In the genomic region with DNA sequence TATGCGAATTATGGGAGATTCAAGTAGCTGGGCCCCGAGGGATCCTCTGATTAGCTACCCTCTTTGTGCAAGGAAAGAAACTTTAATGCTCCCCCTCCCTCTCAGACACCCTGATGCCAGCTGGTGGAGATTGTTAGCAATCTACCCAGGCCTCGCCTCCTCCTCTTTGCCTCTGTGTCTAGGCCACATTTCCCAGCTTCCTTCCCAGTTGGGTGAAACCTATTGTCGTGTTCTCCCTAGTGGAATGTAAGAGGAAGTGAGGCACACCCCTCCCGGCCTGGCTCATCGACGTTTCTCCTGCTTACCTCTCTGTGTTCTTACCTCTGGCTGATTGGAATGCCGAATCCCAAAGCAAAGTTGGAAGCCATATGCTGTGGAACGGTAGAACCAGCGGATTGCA, we compare ENCODE assay signal across 11 mouse cellular contexts. TPM values are rescaled to one million over a fixed set of nuclear protein-coding genes. Genes with fewer than 3 reads are reported as not detected.
DNase-seq lines count a peak whose midpoint lies in the region; ATAC-seq lines count a peak whose summit lies in the region.
"Had no signal": no experiment of that assay in that cellular context is flagged by ENCODE, and none has a peak within 500 bp of the region (broad histone marks: within the 10 kb centered on the region; RNA-seq: fewer than 3 reads in every experiment).

No protein-coding gene starts in this region.

- peak; percentile 98 for DNase-seq in heart, adult 11 months
- DNase-seq in heart, postnatal 25 days (ENCODE audit: low spot score), result no peak
- peak; percentile 66 for DNase-seq in ES-CJ7 (ENCODE audit: low read depth, low spot score)
- peak; percentile 72 to 83 for DNase-seq in heart, adult 9 months (ENCODE audit: low spot score in 2 of 2)
- DNase-seq in kidney, postnatal 4 days, result peak; percentile 29 to 53
- no peak for DNase-seq in urinary bladder, postnatal 14 days (ENCODE audit: low spot score)
- DNase-seq: gastrocnemius, postnatal 10 days; thymus, postnatal 14 days had no signal

- ATAC-seq in CD4-positive, CD25-positive, alpha-beta regulatory T cell, adult 4 months, result no peak
- no peak for ATAC-seq in erythroblast, adult 5-6 weeks (replicated peaks; ENCODE audit: low FRiP score, poor library complexity, severe bottlenecking)
- ATAC-seq: midbrain, embryonic 16.5 days had no signal

- intact Hi-C loops in heart, postnatal 25 days (cut with DNase I), result no loop called here

RNA-seq across cellular contexts. Expression of a gene that starts 3.4 kb away (rescaled TPM):
- 100 to 1,000 TPM; 155 to 170 TPM for total RNA-seq in heart, postnatal 25 days (2021)
- polyA plus RNA-seq in CD4-positive, CD25-positive, alpha-beta regulatory T cell, adult 4 months (2017; shearing (Covaris generic)), result 10 to 100 TPM; 21.1 to 31.1 TPM
- total RNA-seq in erythroblast, adult 5-6 weeks (2015; ENCODE audit: low replicate concordance), result 3.7 and 7.5 TPM in 2 replicates
- 2.4 and 6.4 TPM in 2 replicates for total RNA-seq in erythroblast, adult 5-6 weeks (2017; ENCODE audit: low replicate concordance)

Comparison
In these comparisons a context has a peak if more than half of its experiments do, and no peak if none do; other contexts are left out.
1. DNase-seq: peak in heart, adult 11 months (single experiment), ES-CJ7 (single experiment), heart, adult 9 months (2 of 2) and kidney, postnatal 4 days (2 of 2); none in heart, postnatal 25 days (single experiment) and urinary bladder, postnatal 14 days (single experiment).
2. RNA of a gene that starts 3.4 kb away (total RNA-seq): 155 to 170 TPM in heart, postnatal 25 days; 2.4 to 7.5 TPM in erythroblast, adult 5-6 weeks; every median in the first group is over 10 times any median in the second.